Mouse (Mus musculus) ovary, postnatal 36 days (tissue): ENCODE results near the gene Caskin2.
"Not testable (repeated sequence)": the region's sequence is repeated elsewhere in the genome, so short reads cannot be mapped to it uniquely, and the experiment has no call there.

ENCODE experiments used
- DNase-seq: peaks from one replicate; pipeline ENCODE4 v3.0.0; 2022; ENCODE audit warnings: low spot score, mixed read lengths

Caskin2 gene

GRCm38 (mm10) chr11:115813507-115814296 is at the start of gene Caskin2:
Caskin2 (minus strand) TSS chr11:115813639.
- DNase-seq: peak; percentile 98

GRCm38 (mm10) chr11:115859143-115859945 is 45.9 kb upstream of the Caskin2 start:
- peak; percentile 93 for DNase-seq

- DNase-seq: no peak
These were observed 44.9 kb upstream of the Caskin2 start, which contains the start of gene Myo15b for GRCm38 (mm10) chr11:115858354-115858753. Myo15b (plus strand) TSS chr11:115858406.

- DNase-seq: no peak
These were observed 44.5 kb upstream of the Caskin2 start for GRCm38 (mm10) chr11:115857936-115858335.

- not testable (repeated sequence) for DNase-seq
These were observed 43.7 kb upstream of the Caskin2 start for GRCm38 (mm10) chr11:115857146-115857545.

GRCm38 (mm10) chr11:115854674-115855073 is 41.2 kb upstream of the Caskin2 start:
- no peak for DNase-seq

GRCm38 (mm10) chr11:115845819-115846218 is 32.4 kb upstream of the Caskin2 start:
- DNase-seq: no peak

GRCm38 (mm10) chr11:115844240-115844639 is 30.8 kb upstream of the Caskin2 start:
- DNase-seq: no peak

GRCm38 (mm10) chr11:115843891-115844239 is 30.4 kb upstream of the Caskin2 start:
- no peak for DNase-seq

- DNase-seq: no peak
These were observed 29.9 kb upstream of the Caskin2 start for GRCm38 (mm10) chr11:115843141-115843890.

- DNase-seq: peak; percentile 67
These were observed 28.6 kb upstream of the Caskin2 start for GRCm38 (mm10) chr11:115841961-115842550.

- no peak for DNase-seq
These were observed 27.6 kb upstream of the Caskin2 start for GRCm38 (mm10) chr11:115841044-115841443.

GRCm38 (mm10) chr11:115839732-115840131 is 26.3 kb upstream of the Caskin2 start:
- no peak for DNase-seq

GRCm38 (mm10) chr11:115838895-115839311 is 25.5 kb upstream of the Caskin2 start:
- DNase-seq: no peak

- DNase-seq: no peak
These were observed 24.3 kb upstream of the Caskin2 start for GRCm38 (mm10) chr11:115837606-115838345.

GRCm38 (mm10) chr11:115836656-115837395 is 23.4 kb upstream of the Caskin2 start:
- no peak for DNase-seq

GRCm38 (mm10) chr11:115834033-115834432 is 20.6 kb upstream of the Caskin2 start:
- no peak for DNase-seq

- DNase-seq: no peak
These were observed 19.6 kb upstream of the Caskin2 start for GRCm38 (mm10) chr11:115833021-115833513.

GRCm38 (mm10) chr11:115832523-115832922 is 19.1 kb upstream of the Caskin2 start:
- DNase-seq: no peak

- no peak for DNase-seq
These were observed 18.6 kb upstream of the Caskin2 start for GRCm38 (mm10) chr11:115832064-115832463.
